Mouse (Mus musculus): ENCODE data around the gene Lyg2. TPM values are rescaled to one million over a fixed set of nuclear protein-coding genes. Genes with fewer than 3 reads are reported as not detected.

Lyg2 gene
- polyA plus RNA-seq, 1 experiment from 2014 or later = not detected

DNA sequence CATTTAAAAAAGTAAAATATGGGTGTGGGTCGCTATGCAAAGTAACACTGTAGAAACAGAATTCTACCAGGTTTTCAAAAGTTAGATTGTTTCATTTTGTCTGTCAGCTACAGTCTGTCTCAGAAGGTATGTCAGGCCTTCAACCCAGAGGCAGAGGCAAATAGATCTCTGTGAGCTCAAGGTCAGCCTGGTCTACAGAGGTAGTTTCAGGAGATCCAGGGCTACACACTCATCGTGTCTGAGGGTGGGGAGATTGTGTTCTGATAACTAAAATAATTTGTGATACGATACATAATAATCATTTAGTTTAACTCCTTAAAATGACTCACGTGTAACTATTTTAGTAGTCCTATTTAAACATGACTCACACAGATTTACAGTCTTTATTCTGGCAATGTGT lies 43.1 kb downstream of the Lyg2 start:
- peaks cover 5% of the 10 kb centered on the region; the same call in 1 of the 2 replicates for H3K4me1 ChIP-seq
- no peaks in the 10 kb centered on the region; the same call in 1 of the 2 replicates for H3K27me3 ChIP-seq
- H3K36me3 ChIP-seq = peaks cover 33% of the 10 kb centered on the region
- no peak overlapping the region for H3K9ac ChIP-seq
- 95% methylated on average over 4 of the region's 4 CpGs for WGBS
- peaks cover 11% of the 10 kb centered on the region; the same call in 1 of the 2 replicates for H3K9me3 ChIP-seq (replicated peaks)
- no peak overlapping the region for H3K27ac ChIP-seq
- peak overlapping the region; percentile 76; the same call in 1 of the 2 replicates for H3K4me2 ChIP-seq (replicated peaks)
- no peak for ATAC-seq (ENCODE audit: low FRiP score)
- H3K4me3 ChIP-seq = no peak overlapping the region

DNA sequence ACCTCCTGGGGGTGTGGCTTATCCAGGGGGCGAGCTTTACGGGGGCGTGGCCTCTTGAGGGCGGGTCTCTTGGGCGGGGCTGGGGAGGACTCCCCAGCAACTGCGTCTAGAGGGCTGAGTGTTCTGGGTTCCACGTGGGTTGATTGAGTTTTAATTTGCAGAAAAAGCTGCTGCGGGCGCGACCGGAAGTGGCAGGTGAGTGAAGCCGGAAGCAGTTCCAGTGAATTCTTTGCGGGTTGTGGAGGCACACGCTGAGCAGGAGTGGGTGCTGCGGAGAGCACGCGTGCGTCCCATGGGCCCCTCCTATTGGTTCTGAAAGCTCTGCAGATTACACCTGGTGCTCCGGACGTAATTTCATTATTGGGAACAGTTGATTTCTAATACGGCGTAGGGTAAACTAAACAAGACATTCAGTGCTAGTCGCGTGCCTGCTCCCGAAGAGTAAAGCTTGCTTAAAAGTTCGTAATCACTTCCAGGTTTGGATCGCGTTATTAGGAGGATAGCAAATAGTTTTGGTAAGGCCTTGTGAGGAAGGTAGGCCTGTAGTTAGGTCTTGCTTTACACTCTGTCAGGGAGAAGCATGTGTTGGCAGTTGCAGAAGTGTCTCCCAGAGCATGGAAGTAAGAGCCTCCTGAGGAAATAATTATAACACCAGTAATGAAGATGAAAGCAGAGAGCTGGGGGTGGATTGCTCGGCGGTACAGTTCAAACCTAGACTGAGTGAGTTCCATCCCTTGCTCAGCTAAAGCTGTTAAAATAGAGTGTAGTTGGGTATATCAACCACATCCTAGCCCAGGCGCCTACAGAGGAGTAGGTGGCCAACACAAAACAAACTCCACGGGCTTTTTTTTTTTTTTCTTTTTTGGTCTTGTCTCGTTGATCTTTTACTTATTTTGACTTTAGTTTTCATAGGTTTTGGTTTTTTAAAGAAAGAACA lies 43.9 kb downstream of the Lyg2 start:
- Histone ChIP-seq H3K27ac (peak overlapping the region; percentile 66; the same call in 1 of the 2 replicates), H3K36me3 (peaks cover 27% of the 10 kb centered on the region), H3K9me3 (replicated peaks) (peaks cover 11% of the 10 kb centered on the region; the same call in 1 of the 2 replicates), H3K9ac (peak overlapping the region; percentile 37), H3K4me1 (peaks cover 5% of the 10 kb centered on the region; the same call in 1 of the 2 replicates), H3K4me2 (replicated peaks) (peak overlapping the region; percentile 76), H3K4me3 (peak overlapping the region; percentile 49), H3K27me3 (no peaks in the 10 kb centered on the region; the same call in 1 of the 2 replicates)
- WGBS = 7% methylated on average over 33 of the region's 33 CpGs
- peak; percentile 88 for ATAC-seq (ENCODE audit: low FRiP score)

DNA sequence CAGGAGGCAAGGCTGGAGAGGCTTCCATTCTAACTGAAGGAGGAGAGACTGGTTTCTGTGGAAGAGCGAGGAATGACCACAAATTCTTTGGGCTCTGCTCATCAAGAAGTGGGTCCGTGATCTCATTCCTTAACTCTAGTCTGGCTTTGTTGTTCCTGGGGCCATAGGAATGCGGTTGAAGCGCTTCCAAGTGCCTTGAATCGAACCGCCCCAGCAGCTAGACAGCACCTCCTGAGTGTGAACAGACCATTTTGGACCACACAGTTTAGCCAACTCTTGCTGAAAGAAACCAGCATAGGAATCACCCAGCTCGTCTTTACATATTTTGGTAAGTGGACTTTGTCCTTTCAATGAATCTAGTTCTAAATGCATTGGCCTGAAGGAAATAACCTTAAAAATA lies 44.6 kb downstream of the Lyg2 start, which contains the start of gene Lipt1:
Gene Lipt1 (plus strand): TSS at position 35 of the 400 bp plus-strand sequence.
- ATAC-seq (ENCODE audit: low FRiP score) = peak; percentile 33
- no peaks in the 10 kb centered on the region; the same call in 1 of the 2 replicates for H3K27me3 ChIP-seq
- H3K4me1 ChIP-seq = peaks cover 5% of the 10 kb centered on the region; the same call in 1 of the 2 replicates
- H3K9ac ChIP-seq = peak within 1 kb of the TSS; percentile 37
- peaks cover 20% of the 10 kb centered on the region for H3K36me3 ChIP-seq
- H3K4me2 ChIP-seq (replicated peaks) = peak within 1 kb of the TSS; percentile 76
- peak within 1 kb of the TSS; percentile 49 for H3K4me3 ChIP-seq
- 7% methylated on average over 7 of the region's 7 CpGs for WGBS
- H3K9me3 ChIP-seq (replicated peaks) = peaks cover 11% of the 10 kb centered on the region; the same call in 1 of the 2 replicates
- peak within 1 kb of the TSS; percentile 66; the same call in 1 of the 2 replicates for H3K27ac ChIP-seq

DNA sequence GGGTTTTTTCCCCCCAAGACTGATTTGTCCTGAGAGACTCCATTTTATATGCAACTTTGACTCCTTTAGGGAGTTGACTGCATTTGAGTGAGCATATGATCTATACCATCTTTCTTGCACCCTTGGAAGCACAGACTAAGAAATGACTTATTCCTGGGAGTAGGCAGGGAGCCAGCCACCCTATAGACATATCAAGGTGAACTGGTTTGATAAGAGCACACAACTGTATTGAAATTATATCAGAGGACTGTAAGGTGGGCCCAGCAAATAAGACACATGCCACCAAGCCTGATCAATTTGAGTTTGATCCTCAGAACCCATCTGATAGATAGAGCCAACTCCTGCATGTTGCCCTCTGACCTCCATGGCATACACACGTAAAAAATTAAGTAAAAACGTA lies 46.9 kb downstream of the Lyg2 start:
- Histone ChIP-seq H3K9me3 (replicated peaks) (no peaks in the 10 kb centered on the region), H3K4me3 (no peak overlapping the region), H3K36me3 (no peaks in the 10 kb centered on the region), H3K27ac (no peak overlapping the region), H3K4me1 (peaks cover 5% of the 10 kb centered on the region; the same call in 1 of the 2 replicates), H3K9ac (no peak overlapping the region), H3K27me3 (no peaks in the 10 kb centered on the region; the same call in 1 of the 2 replicates), H3K4me2 (replicated peaks) (no peak overlapping the region)
- ATAC-seq (ENCODE audit: low FRiP score) = no peak
- WGBS = 44% methylated on average over 2 of the region's 2 CpGs

DNA sequence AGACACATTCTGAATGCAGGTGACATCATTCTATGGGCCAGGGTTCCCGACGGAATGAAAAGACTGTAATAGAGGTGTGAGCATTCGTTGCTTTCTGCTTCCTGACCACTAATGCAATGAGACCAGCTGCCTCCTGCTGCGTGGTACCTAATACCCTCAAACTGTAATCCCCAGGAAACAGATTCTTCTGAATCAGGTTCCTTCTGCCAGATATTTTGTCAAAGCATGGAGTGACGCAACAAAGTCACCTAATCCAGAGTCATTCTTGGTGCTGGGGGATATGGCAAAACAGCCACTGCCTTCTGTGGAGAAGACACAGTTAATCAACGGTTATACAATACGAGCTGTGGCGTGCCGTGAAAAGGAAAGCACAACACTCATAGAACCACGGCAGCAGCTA lies 47.7 kb downstream of the Lyg2 start:
- no peak overlapping the region for H3K4me3 ChIP-seq
- H3K4me1 ChIP-seq = peaks cover 5% of the 10 kb centered on the region; the same call in 1 of the 2 replicates
- H3K27me3 ChIP-seq = no peaks in the 10 kb centered on the region; the same call in 1 of the 2 replicates
- WGBS = 63% methylated on average over 10 of the region's 10 CpGs
- H3K36me3 ChIP-seq = no peaks in the 10 kb centered on the region
- ATAC-seq (ENCODE audit: low FRiP score) = no peak
- H3K9ac ChIP-seq = no peak overlapping the region
- no peaks in the 10 kb centered on the region for H3K9me3 ChIP-seq (replicated peaks)
- no peak overlapping the region for H3K4me2 ChIP-seq (replicated peaks)
- no peak overlapping the region for H3K27ac ChIP-seq

GRCm38 (mm10) chr1:37867684-37868322 lies 48.5 kb downstream of the Lyg2 start:
- no peak overlapping the region for H3K4me2 ChIP-seq (replicated peaks)
- peaks cover 4% of the 10 kb centered on the region; the same call in 1 of the 2 replicates for H3K4me1 ChIP-seq
- no peaks in the 10 kb centered on the region for H3K36me3 ChIP-seq
- no peak overlapping the region for H3K27ac ChIP-seq
- no peak overlapping the region for H3K4me3 ChIP-seq
- H3K9ac ChIP-seq = no peak overlapping the region
- 74% methylated on average over 10 of the region's 10 CpGs for WGBS
- no peaks in the 10 kb centered on the region for H3K9me3 ChIP-seq (replicated peaks)
- no peaks in the 10 kb centered on the region; the same call in 1 of the 2 replicates for H3K27me3 ChIP-seq
- no peak for ATAC-seq (ENCODE audit: low FRiP score)

DNA sequence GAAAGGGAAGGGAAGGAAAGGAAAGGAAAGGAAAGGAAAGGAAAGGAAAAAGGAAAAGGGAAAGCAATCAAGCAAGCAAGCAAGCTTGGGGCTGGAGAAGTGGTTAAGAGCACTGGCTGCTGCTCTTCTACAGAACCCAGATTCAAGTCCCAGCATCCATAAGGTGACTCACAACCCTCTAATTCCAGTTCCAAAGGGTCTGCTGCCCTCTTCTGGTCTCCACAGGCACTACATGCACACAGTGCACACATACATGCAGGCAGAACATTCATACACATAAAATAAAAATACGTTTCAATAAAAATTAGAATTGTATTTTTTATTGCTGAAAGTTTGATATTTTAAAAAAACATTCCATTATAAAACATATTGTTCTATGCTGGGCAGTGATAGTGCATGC lies 49.2 kb downstream of the Lyg2 start:
- Histone ChIP-seq H3K4me3 (no peak overlapping the region), H3K4me1 (no peaks in the 10 kb centered on the region), H3K36me3 (no peaks in the 10 kb centered on the region), H3K27ac (no peak overlapping the region), H3K27me3 (no peaks in the 10 kb centered on the region; the same call in 1 of the 2 replicates), H3K9ac (no peak overlapping the region), H3K4me2 (replicated peaks) (no peak overlapping the region), H3K9me3 (replicated peaks) (no peaks in the 10 kb centered on the region)
- no peak for ATAC-seq (ENCODE audit: low FRiP score)
- 69% methylated on average over 1 of the region's 1 CpGs for WGBS

GRCm38 (mm10) chr1:37866286-37866685 lies 50.0 kb downstream of the Lyg2 start, which contains the start of gene Tsga10:
Tsga10 (minus strand) TSS chr1:37866429.
- Histone ChIP-seq H3K36me3 (no peaks in the 10 kb centered on the region), H3K4me2 (replicated peaks) (peak within 1 kb of the TSS; percentile 70), H3K4me1 (no peaks in the 10 kb centered on the region), H3K27me3 (no peaks in the 10 kb centered on the region; the same call in 1 of the 2 replicates), H3K9ac (peak within 1 kb of the TSS; percentile 76), H3K4me3 (peak within 1 kb of the TSS; percentile 68), H3K9me3 (replicated peaks) (no peaks in the 10 kb centered on the region), H3K27ac (peak within 1 kb of the TSS; percentile 91)
- no peak for ATAC-seq (ENCODE audit: low FRiP score)
- 84% methylated on average over 6 of the region's 6 CpGs for WGBS

DNA sequence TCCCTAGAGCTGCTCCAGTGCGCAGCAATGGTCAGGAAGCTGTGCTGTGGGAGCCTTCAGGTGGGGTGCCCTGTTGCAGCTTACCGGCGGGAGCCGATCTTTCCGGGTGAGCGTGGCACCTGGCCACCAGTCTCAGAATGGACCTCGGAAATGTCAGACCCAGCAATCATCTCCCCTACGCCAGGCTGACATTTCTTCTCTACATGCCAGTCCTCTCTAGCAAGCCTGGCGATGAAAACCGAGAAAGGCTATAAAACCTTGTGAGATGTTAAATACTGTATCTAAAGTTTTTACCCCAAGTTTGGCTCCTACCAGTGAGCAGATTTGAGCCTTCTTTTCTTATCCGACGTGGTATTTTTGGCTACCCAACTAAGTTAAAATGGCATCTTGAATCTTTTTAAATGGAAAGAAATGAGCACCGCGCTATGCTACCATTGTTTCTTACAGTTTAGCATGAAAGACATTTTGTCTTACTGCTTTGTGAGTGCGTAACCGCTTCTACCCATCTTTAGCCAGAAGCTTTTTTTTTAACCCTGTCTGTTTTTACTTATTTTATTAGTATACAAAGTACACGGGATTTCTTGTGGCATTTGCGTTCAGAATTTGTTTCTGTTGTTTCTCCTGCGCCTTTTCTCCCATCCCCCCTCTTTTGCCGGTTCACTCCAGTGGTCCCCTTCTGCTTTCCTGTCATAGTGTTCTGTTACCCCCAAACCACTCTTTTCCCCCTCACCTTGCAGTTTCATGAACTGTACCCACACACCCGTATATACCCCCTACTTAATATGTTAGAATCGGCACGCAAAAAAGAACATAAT lies 50.7 kb downstream of the Lyg2 start:
- Histone ChIP-seq H3K27ac (peak overlapping the region; percentile 91), H3K4me3 (peak overlapping the region; percentile 68), H3K9ac (peak overlapping the region; percentile 76), H3K27me3 (no peaks in the 10 kb centered on the region; the same call in 1 of the 2 replicates), H3K36me3 (no peaks in the 10 kb centered on the region), H3K4me2 (replicated peaks) (peak overlapping the region; percentile 70), H3K4me1 (no peaks in the 10 kb centered on the region), H3K9me3 (replicated peaks) (no peaks in the 10 kb centered on the region)
- WGBS = 14% methylated on average over 23 of the region's 23 CpGs
- ATAC-seq (ENCODE audit: low FRiP score) = no peak

GRCm38 (mm10) chr1:37864511-37865400 lies 51.5 kb downstream of the Lyg2 start:
- peak; percentile 98 for ATAC-seq (ENCODE audit: low FRiP score)
- WGBS = 1% methylated on average over 87 of the region's 90 CpGs
- H3K9ac ChIP-seq = peak overlapping the region; percentile 76

More at GRCm38 (mm10) chr1:37864511-37865400, 51.5 kb downstream of the Lyg2 start:
- H3K9me3 ChIP-seq (replicated peaks) = no peaks in the 10 kb centered on the region
- H3K4me2 ChIP-seq (replicated peaks) = peak overlapping the region; percentile 70
- no peaks in the 10 kb centered on the region for H3K36me3 ChIP-seq
- peak overlapping the region; percentile 94 for H3K27ac ChIP-seq
- H3K27me3 ChIP-seq = no peaks in the 10 kb centered on the region; the same call in 1 of the 2 replicates
- no peaks in the 10 kb centered on the region for H3K4me1 ChIP-seq
- peak overlapping the region; percentile 68 for H3K4me3 ChIP-seq
